Comparison of ENCODE assay signal across 17 mouse cellular contexts in the genomic region with DNA sequence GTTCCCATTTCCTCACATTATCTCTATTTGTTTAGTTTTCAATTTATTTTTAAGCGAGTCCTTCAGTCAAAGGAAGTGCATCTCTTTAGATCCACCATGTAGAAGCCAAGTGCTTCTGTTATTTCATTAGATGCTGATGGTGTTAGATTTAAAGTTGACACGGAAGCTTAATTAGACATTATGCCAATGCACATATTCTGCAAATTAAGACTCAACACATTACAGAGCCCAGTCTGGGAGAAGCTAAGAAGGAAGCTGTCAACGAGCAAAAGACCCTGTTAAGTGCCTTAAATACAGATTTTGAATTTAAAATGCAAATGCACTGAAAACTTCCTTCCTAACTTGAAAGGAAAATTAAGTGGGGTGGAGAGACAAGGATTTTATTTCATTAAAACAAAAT.
"Had no signal": no experiment of that assay in that cellular context is flagged by ENCODE, and none has a peak within 500 bp of the region (broad histone marks: within the 10 kb centered on the region; RNA-seq: fewer than 3 reads in every experiment).

No protein-coding gene starts in this region.

- H3K4me3 ChIP-seq: lung, embryonic 15.5 days; megakaryocyte, embryonic 14.5 days; midbrain, embryonic 12.5 days; neural tube, embryonic 12.5 days; stomach, embryonic 15.5 days had no signal

- H3K4me2 ChIP-seq: lung, embryonic 15.5 days; midbrain, embryonic 12.5 days; neural tube, embryonic 12.5 days; stomach, embryonic 15.5 days had no signal

- H3K27ac ChIP-seq: lung, embryonic 15.5 days; macrophage; midbrain, embryonic 12.5 days; neural tube, embryonic 12.5 days; stomach, embryonic 15.5 days; stomach, postnatal 0 days had no signal

- H3K27me3 ChIP-seq: lung, embryonic 15.5 days; megakaryocyte, embryonic 14.5 days; midbrain, embryonic 12.5 days; neural tube, embryonic 12.5 days; stomach, embryonic 15.5 days had no signal

- H3K9ac ChIP-seq: liver, postnatal 0 days; lung, embryonic 15.5 days; midbrain, embryonic 12.5 days; neural tube, embryonic 12.5 days; stomach, embryonic 15.5 days had no signal

- H3K36me3 ChIP-seq: lung, embryonic 15.5 days; midbrain, embryonic 12.5 days; neural tube, embryonic 12.5 days; stomach, embryonic 15.5 days had no signal

- ATAC-seq: liver, postnatal 0 days; lung, postnatal 0 days had no signal

- DNase-seq: liver, postnatal 0 days; lung, adult 2 months; lung, postnatal 14 days; lung, postnatal 36 days; midbrain, embryonic 14.5 days; right cerebral cortex, postnatal 14 days; thymus, adult 2 months; thymus, postnatal 25 days; thymus, postnatal 4 days had no signal

- H3K9me3 ChIP-seq: lung, embryonic 15.5 days; midbrain, embryonic 12.5 days; neural tube, embryonic 12.5 days; stomach, embryonic 15.5 days had no signal

- H3K4me1 ChIP-seq: lung, embryonic 15.5 days; megakaryocyte, embryonic 14.5 days; midbrain, embryonic 12.5 days; neural tube, embryonic 12.5 days; stomach, embryonic 15.5 days had no signal
